Comparison of ENCODE assay signal across 13 mouse cellular contexts in genomic region chr2:112506841-112507435, GRCm38 (mm10). TPM values are rescaled to one million over a fixed set of nuclear protein-coding genes. Genes with fewer than 3 reads are reported as not detected.
"Had no signal": no experiment of that assay in that cellular context is flagged by ENCODE, and none has a peak within 500 bp of the region (broad histone marks: within the 10 kb centered on the region; RNA-seq: fewer than 3 reads in every experiment).

No protein-coding gene starts in this region.

- DNase-seq: kidney, adult 8-10 months; kidney, postnatal 25 days; lung, adult 2 months; right cerebral cortex, postnatal 14 days had no signal

- ATAC-seq: lung, postnatal 0 days; midbrain, embryonic 15.5 days had no signal

RNA-seq across cellular contexts. Expression of gene Chrm5, which starts 26.4 kb away (rescaled TPM):
- polyA plus RNA-seq: limb, embryonic 10.5 days; limb, embryonic 14.5 days; liver, embryonic 11.5 days; liver, embryonic 15.5 days; lung, adult 2 months; lung, postnatal 0 days; macrophage; midbrain, embryonic 11.5 days; stomach, postnatal 0 days had no signal
